Mouse (Mus musculus) lung, postnatal 10 days (tissue): Measurements from ENCODE around the gene Pnldc1.

Source experiments
- DNase-seq: peaks from one replicate; pipeline ENCODE4 v3.0.0; 2021

The Pnldc1 gene

GRCm38 (mm10) chr17:12853821-12854220 is 56.2 kb downstream of the Pnldc1 start:
- DNase-seq: no peak

GRCm38 (mm10) chr17:12851689-12852088 is 58.3 kb downstream of the Pnldc1 start:
- DNase-seq: no peak

- DNase-seq: no peak
Measured at GRCm38 (mm10) chr17:12849778-12850382, 60.1 kb downstream of the Pnldc1 start.

- no peak for DNase-seq
Measured at GRCm38 (mm10) chr17:12847736-12848135, 62.3 kb downstream of the Pnldc1 start.

GRCm38 (mm10) chr17:12846474-12846873 is 63.6 kb downstream of the Pnldc1 start:
- no peak for DNase-seq

GRCm38 (mm10) chr17:12845862-12846261 is 64.2 kb downstream of the Pnldc1 start:
- DNase-seq: no peak

- DNase-seq: no peak
Measured at GRCm38 (mm10) chr17:12844540-12844939, 65.5 kb downstream of the Pnldc1 start.

GRCm38 (mm10) chr17:12843826-12844225 is 66.2 kb downstream of the Pnldc1 start:
- DNase-seq: no peak

GRCm38 (mm10) chr17:12839475-12840267 is 70.4 kb downstream of the Pnldc1 start:
- no peak for DNase-seq
